Mouse (Mus musculus) bone marrow macrophage, adult 2 months (primary cell): ENCODE data around the gene Hddc2. TPM values are rescaled to one million over a fixed set of nuclear protein-coding genes. Genes with fewer than 3 reads are reported as not detected.

ENCODE experiments used
- H3K27ac ChIP-seq: 2 replicates; pipeline ENCODE4 v1.5.1; 2012; ENCODE audit warnings: low read depth, low read length; ENCODE audit not compliant: insufficient read depth
- H3K4me1 ChIP-seq: 2 replicates; pipeline ENCODE4 v1.6.1; 2012; ENCODE audit warnings: low read length; ENCODE audit not compliant: control insufficient read depth, insufficient read depth
- H3K4me3 ChIP-seq: 2 replicates; pipeline ENCODE4 v1.5.1; 2012; ENCODE audit warnings: mild to moderate bottlenecking, low read length, moderate library complexity; ENCODE audit not compliant: insufficient read depth
- CTCF ChIP-seq: IDR thresholded peaks from 2 replicates; pipeline ENCODE4 v1.5.1; 2012; ENCODE audit warnings: low read depth, mild to moderate bottlenecking, low read length, moderate library complexity
- POLR2A ChIP-seq: IDR thresholded peaks from 2 replicates; pipeline ENCODE4 v1.6.1; 2012; ENCODE audit warnings: mild to moderate bottlenecking, low read depth, low read length, borderline replicate concordance
- polyA plus RNA-seq: library from polyadenylated mRNA; stranded (reverse); fragments of >200 nt; gene quantifications from 2 replicates; pipeline ENCODE4 v1.2.4, GENCODE M21; 2012; ENCODE audit not compliant: missing spikeins, insufficient read depth, insufficient read length

Hddc2 gene
- polyA plus RNA-seq, 1 experiment = 11.1 TPM

DNA sequence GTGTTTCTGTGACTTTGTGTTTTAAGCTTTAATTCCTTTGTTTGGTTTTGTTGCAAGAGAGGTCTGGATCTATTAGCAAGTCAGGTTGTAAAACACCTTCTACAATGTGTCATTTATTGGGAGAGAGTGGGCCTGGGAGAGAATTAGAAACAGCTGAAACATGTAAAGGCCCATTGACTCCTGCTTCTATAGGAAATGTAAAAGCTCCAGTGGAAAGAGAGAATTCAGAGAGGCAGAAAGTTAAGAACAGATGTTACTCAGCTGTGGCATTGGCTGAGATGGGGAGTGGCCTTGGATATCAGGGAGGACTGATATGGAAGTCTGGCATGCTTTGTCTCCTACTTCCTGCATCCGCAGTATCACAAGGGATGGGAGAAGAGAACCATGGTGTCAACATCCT is 12.9 kb upstream of the Hddc2 start:
- no peaks in the 10 kb centered on the region for H3K4me1 ChIP-seq
- TF ChIP-seq POLR2A (no peak), CTCF (no peak)
- H3K27ac ChIP-seq = no peak overlapping the region
- H3K4me3 ChIP-seq = no peak overlapping the region

DNA sequence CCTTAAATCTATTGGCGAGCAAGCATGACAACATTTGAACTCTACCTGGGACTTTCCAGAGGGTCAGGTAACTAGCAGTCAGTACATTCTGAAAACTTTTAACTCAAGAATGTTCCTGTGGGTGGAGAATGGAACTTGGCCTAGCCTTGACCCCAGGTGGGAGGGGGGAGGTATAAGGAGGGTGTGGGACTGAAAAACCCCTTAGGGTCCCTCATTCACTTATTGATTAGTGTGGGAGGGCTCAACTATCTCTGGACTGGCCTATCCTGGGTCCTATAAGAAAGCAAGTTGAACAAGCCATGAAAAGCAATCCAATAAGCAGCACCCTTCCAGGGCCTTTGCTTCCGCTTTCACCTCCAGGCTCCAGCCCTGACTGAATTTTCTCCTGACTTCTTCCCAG is 9.7 kb upstream of the Hddc2 start:
- no peak overlapping the region for H3K27ac ChIP-seq
- no peak overlapping the region for H3K4me3 ChIP-seq
- TF ChIP-seq CTCF (no peak), POLR2A (no peak)
- H3K4me1 ChIP-seq = no peaks in the 10 kb centered on the region

DNA sequence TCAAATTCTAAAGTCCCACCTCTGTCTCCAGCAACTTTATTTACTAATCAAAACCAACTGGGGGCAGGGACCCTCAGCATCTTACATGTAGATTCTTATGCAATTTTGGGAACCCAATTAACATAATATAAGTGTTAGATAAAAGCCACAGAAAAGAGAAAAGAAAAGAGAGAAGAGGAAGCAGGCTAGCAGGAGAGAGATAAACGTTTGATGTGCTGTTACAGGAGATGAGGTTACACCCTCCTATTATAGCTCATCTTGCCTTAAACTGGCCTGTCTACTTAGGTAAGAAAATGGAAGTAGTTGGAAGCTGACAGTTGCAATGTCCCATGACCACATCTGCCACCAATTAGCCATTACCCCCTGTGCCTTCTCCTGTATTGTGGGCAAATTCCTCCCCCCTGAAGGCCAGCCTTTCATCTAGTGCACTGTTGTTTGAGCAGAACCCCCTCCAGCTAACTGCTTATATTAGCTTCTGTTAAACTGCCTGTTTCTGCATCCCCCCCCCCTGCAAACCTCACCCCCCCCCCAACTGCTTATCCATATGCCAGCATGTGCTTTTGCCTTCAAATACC is 6.1 kb upstream of the Hddc2 start:
- TF ChIP-seq POLR2A = no peak
- TF ChIP-seq CTCF = no peak

DNA sequence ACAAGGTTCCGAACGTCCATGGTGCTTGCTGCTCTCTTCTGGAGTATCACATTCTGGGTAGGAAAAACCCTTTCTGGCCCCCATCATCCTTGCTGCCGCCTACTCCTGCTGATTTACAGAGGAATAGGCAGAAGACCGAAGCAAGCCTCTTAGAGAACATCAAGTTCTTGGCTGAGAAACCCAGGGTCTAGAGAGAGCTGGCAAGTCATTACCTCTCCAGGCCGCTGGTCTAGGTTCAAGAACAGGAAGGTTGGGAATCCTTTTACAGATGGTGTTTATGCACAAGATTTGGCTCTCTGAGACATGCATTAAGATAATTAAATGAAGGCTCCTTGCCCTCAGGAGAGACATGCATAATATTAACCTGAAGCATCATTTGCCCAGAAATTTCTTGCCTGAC is 5.3 kb downstream of the Hddc2 start:
- Histone ChIP-seq H3K27ac (no peak overlapping the region), H3K4me1 (peaks cover 4% of the 10 kb centered on the region), H3K4me3 (no peak overlapping the region)
- no peak for TF ChIP-seq POLR2A
- TF ChIP-seq CTCF = no peak

More for the DNA sequence above, 6.1 kb upstream of the Hddc2 start:
- Histone ChIP-seq H3K27ac (no peak overlapping the region), H3K4me1 (peaks cover 2% of the 10 kb centered on the region), H3K4me3 (no peak overlapping the region)

DNA sequence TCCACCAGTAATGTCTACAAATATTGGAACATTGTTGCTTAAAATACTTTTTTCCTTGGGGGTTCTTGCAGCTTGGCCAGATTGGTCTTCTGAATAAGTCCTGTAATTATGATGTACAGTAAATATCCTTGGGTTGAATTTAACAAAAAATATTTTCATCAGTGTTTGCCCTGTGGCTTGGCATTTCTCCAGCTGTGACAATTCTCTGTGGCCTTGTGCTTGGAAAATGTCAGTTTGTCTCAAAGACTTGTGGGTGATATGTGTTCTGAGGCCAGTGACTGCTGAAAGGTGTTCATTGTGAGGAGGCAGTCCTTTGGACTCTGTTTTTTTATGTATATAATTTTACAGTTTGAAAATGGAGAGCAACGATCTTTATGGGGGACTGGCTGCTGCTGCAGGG is 16.3 kb downstream of the Hddc2 start:
- H3K4me1 ChIP-seq = no peaks in the 10 kb centered on the region
- no peak overlapping the region for H3K4me3 ChIP-seq
- H3K27ac ChIP-seq = no peak overlapping the region
- TF ChIP-seq POLR2A = no peak
- TF ChIP-seq CTCF = no peak

DNA sequence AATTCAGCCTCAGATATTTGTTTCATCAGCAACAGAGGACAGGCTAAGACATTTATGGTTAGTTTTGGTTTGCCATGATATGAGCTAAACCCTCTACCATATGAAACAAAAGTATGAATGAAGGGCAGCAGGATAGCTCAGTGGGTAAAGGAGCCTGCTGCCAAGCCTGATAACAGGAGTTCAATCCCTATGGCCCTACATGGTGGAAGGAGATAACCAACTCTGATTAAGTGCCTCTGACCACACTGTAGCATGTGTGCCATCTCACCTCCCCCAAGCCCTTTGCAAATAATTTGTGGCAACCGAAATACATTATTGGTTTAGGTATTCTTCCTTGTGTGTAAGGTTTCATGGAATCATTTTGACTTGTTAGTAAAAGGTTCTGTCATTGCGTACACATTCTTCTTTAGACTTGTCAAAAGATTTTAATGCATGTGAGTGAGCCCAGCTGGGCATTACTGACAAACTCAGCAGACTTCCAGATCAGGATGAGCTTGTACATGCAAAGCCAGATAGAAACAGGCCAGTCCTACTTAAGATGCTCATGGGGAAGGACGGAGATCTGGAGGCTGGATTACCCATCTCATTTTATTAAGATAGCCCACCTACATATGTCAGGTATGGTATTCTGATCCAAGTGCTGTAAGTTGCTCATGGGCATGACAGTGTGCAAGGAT is 17.2 kb downstream of the Hddc2 start:
- H3K27ac ChIP-seq = no peak overlapping the region
- H3K4me3 ChIP-seq = no peak overlapping the region
- no peaks in the 10 kb centered on the region for H3K4me1 ChIP-seq
- TF ChIP-seq POLR2A (no peak), CTCF (no peak)

DNA sequence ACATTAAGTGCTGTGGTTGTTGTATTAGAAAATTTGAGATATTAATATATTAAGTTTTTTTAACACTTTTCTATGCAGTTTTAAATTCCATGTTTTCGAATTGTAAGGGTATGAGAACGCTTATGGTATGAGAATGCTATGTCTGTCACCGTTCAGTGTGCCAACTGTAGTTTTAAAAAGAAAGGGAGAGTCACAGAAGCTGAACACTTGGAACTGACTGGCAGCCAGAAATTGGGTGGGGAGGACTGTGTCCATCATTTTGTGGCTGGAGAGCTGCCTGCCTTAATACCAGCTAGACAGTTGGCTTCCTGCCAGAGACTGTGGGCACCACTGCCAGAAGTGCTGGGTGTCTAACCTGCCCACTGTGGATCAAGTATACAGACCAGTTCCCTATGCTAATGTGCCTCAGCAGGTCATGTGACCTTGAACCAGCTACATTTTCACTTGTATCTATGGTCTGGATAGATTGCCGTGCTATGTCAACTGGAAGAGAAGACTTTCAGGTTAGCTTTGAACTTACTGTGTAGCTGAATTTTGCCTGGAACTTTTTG is 18.1 kb downstream of the Hddc2 start:
- no peak for TF ChIP-seq POLR2A
- TF ChIP-seq CTCF = no peak
- Histone ChIP-seq H3K27ac (no peak overlapping the region), H3K4me3 (no peak overlapping the region), H3K4me1 (no peaks in the 10 kb centered on the region)

DNA sequence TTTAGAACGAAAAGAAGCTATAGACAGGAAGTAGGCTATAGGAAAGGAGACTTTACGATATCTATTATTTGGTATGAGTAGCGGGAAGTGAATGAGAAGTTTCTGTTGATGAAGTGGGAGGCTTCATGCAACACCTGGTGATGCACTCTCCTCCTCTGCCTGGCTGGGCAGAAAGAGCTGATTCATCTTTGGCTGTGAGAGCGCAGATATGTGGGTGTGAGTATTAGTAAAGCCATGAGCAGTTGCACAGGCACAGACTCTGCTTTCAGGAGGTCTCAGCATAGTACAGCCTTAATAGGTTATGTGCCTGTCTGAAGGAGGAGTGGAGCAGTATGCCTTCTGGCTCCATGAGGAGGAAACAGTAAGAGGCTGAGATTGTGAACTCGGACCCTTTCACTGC is 23.2 kb downstream of the Hddc2 start:
- Histone ChIP-seq H3K4me3 (no peak overlapping the region), H3K4me1 (no peaks in the 10 kb centered on the region), H3K27ac (no peak overlapping the region)
- TF ChIP-seq POLR2A = no peak
- TF ChIP-seq CTCF = no peak

DNA sequence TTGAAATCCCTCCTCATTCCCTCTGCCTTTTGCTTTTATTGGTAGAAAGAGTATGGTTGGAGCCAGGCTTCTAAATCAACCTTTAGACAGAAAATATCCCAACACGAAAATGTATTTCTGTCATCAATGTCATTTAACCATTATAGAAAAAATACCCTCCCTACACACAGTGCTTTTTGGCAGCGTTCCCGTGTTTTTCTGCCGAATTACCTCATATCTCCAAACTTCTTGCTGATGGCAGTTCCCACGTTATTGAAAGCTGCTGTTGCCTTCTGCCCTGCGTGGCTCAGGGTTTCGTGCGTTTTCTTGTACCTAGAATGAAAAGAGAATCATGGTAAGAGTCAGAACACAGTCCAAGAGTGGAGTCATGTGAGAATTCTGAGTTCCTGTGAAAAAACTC is 33.2 kb downstream of the Hddc2 start:
- Histone ChIP-seq H3K4me3 (no peak overlapping the region), H3K27ac (no peak overlapping the region), H3K4me1 (no peaks in the 10 kb centered on the region)
- TF ChIP-seq CTCF (no peak), POLR2A (no peak)

DNA sequence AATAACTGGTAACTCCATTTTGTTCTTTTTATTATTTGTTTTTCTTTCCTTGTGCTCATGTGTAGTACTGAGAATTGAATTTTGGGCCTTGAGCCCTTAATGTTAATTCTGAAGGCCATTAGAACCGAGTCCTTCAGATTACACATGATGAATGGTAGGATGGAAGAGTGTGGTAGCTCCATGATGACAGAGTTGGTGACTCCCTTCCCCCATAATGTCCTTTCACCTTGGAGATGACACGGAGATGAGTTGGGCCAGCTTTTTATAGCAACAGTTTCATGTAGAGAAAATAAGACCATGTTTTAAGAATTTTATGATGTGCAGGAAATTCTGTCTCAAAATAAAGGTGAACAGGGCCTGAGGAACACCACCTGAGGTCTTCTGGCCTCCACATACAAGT is 37.9 kb downstream of the Hddc2 start:
- H3K4me1 ChIP-seq = no peaks in the 10 kb centered on the region
- no peak overlapping the region for H3K4me3 ChIP-seq
- TF ChIP-seq CTCF (no peak), POLR2A (no peak)
- no peak overlapping the region for H3K27ac ChIP-seq

DNA sequence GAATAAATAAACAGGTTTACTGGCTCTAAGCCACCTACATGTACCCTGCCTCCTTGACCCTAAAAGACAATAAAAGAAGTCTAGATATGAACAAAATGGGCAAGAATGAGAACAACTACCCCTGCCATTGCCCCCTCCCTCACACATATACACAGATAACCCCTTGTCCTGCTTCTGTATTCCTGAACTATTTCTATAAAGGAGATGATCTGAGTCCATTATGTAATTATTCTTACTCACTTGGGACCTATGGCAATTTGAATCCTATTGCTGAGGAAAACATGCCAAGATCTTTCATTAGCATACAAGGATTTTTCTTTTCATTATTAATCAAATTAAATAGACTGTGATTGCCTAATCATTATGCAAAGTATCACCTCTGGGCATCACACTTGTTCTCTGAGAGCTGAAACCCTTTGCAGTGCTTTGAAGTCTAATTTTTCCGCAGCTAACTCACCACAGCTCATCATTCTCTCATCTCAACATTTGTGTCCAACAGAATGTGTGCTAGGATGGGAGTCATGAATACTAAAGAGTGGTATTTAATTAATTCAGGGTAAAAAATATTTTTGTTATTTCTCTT is 39.8 kb downstream of the Hddc2 start:
- Histone ChIP-seq H3K27ac (no peak overlapping the region), H3K4me1 (no peaks in the 10 kb centered on the region), H3K4me3 (no peak overlapping the region)
- no peak for TF ChIP-seq CTCF
- TF ChIP-seq POLR2A = no peak
